Mouse (Mus musculus): Measurements from ENCODE around the gene Xrcc1. TPM values are rescaled to one million over a fixed set of nuclear protein-coding genes. Genes with fewer than 3 reads are reported as not detected.
A peak's percentile ranks its signal among the peaks of the same experiment; 100 is the strongest.

Xrcc1 gene
- polyA plus RNA-seq, 1 experiment from 2014 or later, result 131 TPM

- peaks cover 23% of the 10 kb centered on the region for H3K27me3 ChIP-seq
- peak overlapping the region; percentile 95 for H3K4me2 ChIP-seq
- WGBS, result 56% methylated on average over 11 of the region's 11 CpGs
- H3K36me3 ChIP-seq, result peaks cover 15% of the 10 kb centered on the region
- H3K9me3 ChIP-seq, result no peaks in the 10 kb centered on the region
- H3K27ac ChIP-seq, result peak overlapping the region; percentile 81; the same call in 1 of the 2 replicates
- no peak for ATAC-seq (ENCODE audit: insufficient number of reproducible peaks, insufficient read depth, low FRiP score, low TSS enrichment, low read depth)
- peak overlapping the region; percentile 66 for H3K4me3 ChIP-seq (replicated peaks)
- H3K9ac ChIP-seq (replicated peaks), result peak overlapping the region; percentile 66
- H3K4me1 ChIP-seq (replicated peaks), result peaks cover 34% of the 10 kb centered on the region
Observed at GRCm38 (mm10) chr7:24529580-24529979, 16.5 kb upstream of the Xrcc1 start.

GRCm38 (mm10) chr7:24530062-24530931 is 15.8 kb upstream of the Xrcc1 start, which contains the start of gene Irgq:
Irgq (plus strand) TSS chr7:24530689.
- H3K9ac ChIP-seq (replicated peaks), result peak within 1 kb of the TSS; percentile 81
- peak; percentile 94 for ATAC-seq (ENCODE audit: insufficient number of reproducible peaks, insufficient read depth, low FRiP score, low TSS enrichment, low read depth)
- peaks cover 22% of the 10 kb centered on the region for H3K36me3 ChIP-seq
- H3K27me3 ChIP-seq, result peaks cover 26% of the 10 kb centered on the region
- H3K4me2 ChIP-seq, result peak within 1 kb of the TSS; percentile 95
- peak within 1 kb of the TSS; percentile 66 for H3K4me3 ChIP-seq (replicated peaks)
- H3K4me1 ChIP-seq (replicated peaks), result peaks cover 34% of the 10 kb centered on the region
- WGBS, result under 1% methylated on average over 44 of the region's 44 CpGs
- H3K9me3 ChIP-seq, result no peaks in the 10 kb centered on the region
- peak within 1 kb of the TSS; percentile 81 for H3K27ac ChIP-seq

- peaks cover 33% of the 10 kb centered on the region for H3K4me1 ChIP-seq (replicated peaks)
- H3K36me3 ChIP-seq, result peaks cover 33% of the 10 kb centered on the region
- peak; percentile 40 for ATAC-seq (ENCODE audit: insufficient number of reproducible peaks, insufficient read depth, low FRiP score, low TSS enrichment, low read depth)
- H3K4me2 ChIP-seq, result peak overlapping the region; percentile 95
- H3K9ac ChIP-seq (replicated peaks), result peak overlapping the region; percentile 81
- peak overlapping the region; percentile 66 for H3K4me3 ChIP-seq (replicated peaks)
- H3K27me3 ChIP-seq, result peaks cover 26% of the 10 kb centered on the region
- H3K9me3 ChIP-seq, result no peaks in the 10 kb centered on the region
- 1% methylated on average over 43 of the region's 43 CpGs for WGBS
- H3K27ac ChIP-seq, result peak overlapping the region; percentile 70
Observed at GRCm38 (mm10) chr7:24531211-24531971, 14.7 kb upstream of the Xrcc1 start.

- no peak for ATAC-seq (ENCODE audit: insufficient number of reproducible peaks, insufficient read depth, low FRiP score, low TSS enrichment, low read depth)
- Histone ChIP-seq H3K4me2 (no peak overlapping the region), H3K27me3 (peaks cover 26% of the 10 kb centered on the region), H3K27ac (no peak overlapping the region), H3K4me3 (replicated peaks) (no peak overlapping the region), H3K4me1 (replicated peaks) (peaks cover 30% of the 10 kb centered on the region), H3K9ac (replicated peaks) (no peak overlapping the region), H3K9me3 (no peaks in the 10 kb centered on the region), H3K36me3 (peaks cover 35% of the 10 kb centered on the region)
- WGBS, result 63% methylated on average over 28 of the region's 28 CpGs
Observed at GRCm38 (mm10) chr7:24533031-24533571, 13.0 kb upstream of the Xrcc1 start.

GRCm38 (mm10) chr7:24533806-24534205 is 12.3 kb upstream of the Xrcc1 start:
- Histone ChIP-seq H3K9me3 (no peaks in the 10 kb centered on the region), H3K4me1 (replicated peaks) (peaks cover 30% of the 10 kb centered on the region), H3K27me3 (peaks cover 26% of the 10 kb centered on the region), H3K4me3 (replicated peaks) (peak overlapping the region; percentile 25), H3K36me3 (peaks cover 35% of the 10 kb centered on the region), H3K9ac (replicated peaks) (peak overlapping the region; percentile 48), H3K4me2 (peak overlapping the region; percentile 40), H3K27ac (no peak overlapping the region)
- no peak for ATAC-seq (ENCODE audit: insufficient number of reproducible peaks, insufficient read depth, low FRiP score, low TSS enrichment, low read depth)
- WGBS, result 16% methylated on average over 42 of the region's 42 CpGs

GRCm38 (mm10) chr7:24534301-24534700 is 11.8 kb upstream of the Xrcc1 start:
- Histone ChIP-seq H3K27me3 (peaks cover 26% of the 10 kb centered on the region), H3K9ac (replicated peaks) (peak overlapping the region; percentile 48), H3K9me3 (no peaks in the 10 kb centered on the region), H3K4me2 (peak overlapping the region; percentile 40), H3K36me3 (peaks cover 35% of the 10 kb centered on the region), H3K27ac (no peak overlapping the region), H3K4me1 (replicated peaks) (peaks cover 28% of the 10 kb centered on the region), H3K4me3 (replicated peaks) (0 out of 2 replicates have a peak overlapping the region, but pooled peaks have one; percentile 25)
- no peak for ATAC-seq (ENCODE audit: insufficient number of reproducible peaks, insufficient read depth, low FRiP score, low TSS enrichment, low read depth)
- WGBS, result 24% methylated on average over 19 of the region's 19 CpGs

- Histone ChIP-seq H3K9me3 (no peaks in the 10 kb centered on the region), H3K4me3 (replicated peaks) (no peak overlapping the region), H3K27ac (no peak overlapping the region), H3K4me2 (no peak overlapping the region), H3K36me3 (peaks cover 35% of the 10 kb centered on the region), H3K27me3 (peaks cover 24% of the 10 kb centered on the region), H3K4me1 (replicated peaks) (peaks cover 24% of the 10 kb centered on the region), H3K9ac (replicated peaks) (no peak overlapping the region)
- ATAC-seq (ENCODE audit: insufficient number of reproducible peaks, insufficient read depth, low FRiP score, low TSS enrichment, low read depth), result no peak
- 81% methylated on average over 4 of the region's 4 CpGs for WGBS
Observed at GRCm38 (mm10) chr7:24537081-24537480, 9.0 kb upstream of the Xrcc1 start.

- Histone ChIP-seq H3K9me3 (no peaks in the 10 kb centered on the region), H3K27ac (no peak overlapping the region), H3K4me1 (replicated peaks) (peaks cover 19% of the 10 kb centered on the region), H3K4me3 (replicated peaks) (no peak overlapping the region), H3K27me3 (peaks cover 19% of the 10 kb centered on the region), H3K9ac (replicated peaks) (no peak overlapping the region), H3K4me2 (no peak overlapping the region), H3K36me3 (peaks cover 35% of the 10 kb centered on the region)
- 83% methylated on average over 5 of the region's 5 CpGs for WGBS
- ATAC-seq (ENCODE audit: insufficient number of reproducible peaks, insufficient read depth, low FRiP score, low TSS enrichment, low read depth), result no peak
Observed at GRCm38 (mm10) chr7:24537591-24537990, 8.5 kb upstream of the Xrcc1 start.

GRCm38 (mm10) chr7:24538154-24538553 is 7.9 kb upstream of the Xrcc1 start:
- Histone ChIP-seq H3K27me3 (peaks cover 15% of the 10 kb centered on the region), H3K4me1 (replicated peaks) (peaks cover 18% of the 10 kb centered on the region), H3K9me3 (no peaks in the 10 kb centered on the region), H3K9ac (replicated peaks) (no peak overlapping the region), H3K4me2 (no peak overlapping the region), H3K36me3 (peaks cover 33% of the 10 kb centered on the region), H3K27ac (no peak overlapping the region), H3K4me3 (replicated peaks) (no peak overlapping the region)
- WGBS, result 44% methylated on average over 5 of the region's 5 CpGs
- ATAC-seq (ENCODE audit: insufficient number of reproducible peaks, insufficient read depth, low FRiP score, low TSS enrichment, low read depth), result no peak

- H3K27me3 ChIP-seq, result peaks cover 10% of the 10 kb centered on the region
- WGBS, result 74% methylated on average over 5 of the region's 5 CpGs
- H3K36me3 ChIP-seq, result peaks cover 28% of the 10 kb centered on the region
- no peak overlapping the region for H3K27ac ChIP-seq
- H3K4me2 ChIP-seq, result no peak overlapping the region
- no peak overlapping the region for H3K9ac ChIP-seq (replicated peaks)
- H3K4me1 ChIP-seq (replicated peaks), result peaks cover 12% of the 10 kb centered on the region
- no peaks in the 10 kb centered on the region for H3K9me3 ChIP-seq
- H3K4me3 ChIP-seq (replicated peaks), result no peak overlapping the region
- no peak for ATAC-seq (ENCODE audit: insufficient number of reproducible peaks, insufficient read depth, low FRiP score, low TSS enrichment, low read depth)
Observed at GRCm38 (mm10) chr7:24538701-24539100, 7.4 kb upstream of the Xrcc1 start.

GRCm38 (mm10) chr7:24539686-24540085 is 6.4 kb upstream of the Xrcc1 start:
- Histone ChIP-seq H3K27ac (no peak overlapping the region), H3K36me3 (peaks cover 19% of the 10 kb centered on the region), H3K4me3 (replicated peaks) (no peak overlapping the region), H3K27me3 (peaks cover 2% of the 10 kb centered on the region; the same call in 1 of the 2 replicates), H3K9ac (replicated peaks) (no peak overlapping the region), H3K4me1 (replicated peaks) (0 out of 2 replicates have a peak, but pooled peaks cover 6% of the 10 kb centered on the region), H3K9me3 (0 out of 2 replicates have a peak, but pooled peaks cover 5% of the 10 kb centered on the region), H3K4me2 (no peak overlapping the region)
- 92% methylated on average over 4 of the region's 4 CpGs for WGBS
- ATAC-seq (ENCODE audit: insufficient number of reproducible peaks, insufficient read depth, low FRiP score, low TSS enrichment, low read depth), result no peak
